Mouse (Mus musculus) spleen, adult 2 months (tissue): ENCODE data around the gene Pbx1.

Experiments
- CTCF ChIP-seq: fragments of 200-500 bp; IDR thresholded peaks from 2 replicates; pipeline ENCODE4 v1.5.1; 2011; ENCODE audit warnings: mild to moderate bottlenecking, inconsistent platforms; ENCODE audit not compliant: insufficient read depth, insufficient read length, insufficient replicate concordance; ENCODE audit errors: extremely low read depth
- POLR2A ChIP-seq: fragments of 200-500 bp; IDR thresholded peaks from 2 replicates; pipeline ENCODE4 v1.6.1; 2011; ENCODE audit warnings: low read depth, low read length, inconsistent platforms

GRCm38 (mm10) chr1:168332056-168332455 lies 100.0 kb downstream of the Pbx1 start:
- TF ChIP-seq CTCF (no peak), POLR2A (no peak)
